Mouse (Mus musculus): ENCODE measurements around the gene Cdk14. TPM values are rescaled to one million over a fixed set of nuclear protein-coding genes. Genes with fewer than 3 reads are reported as not detected.

Cdk14 gene
- total RNA-seq, 1 experiment from 2014 or later, result 10.6 TPM

DNA sequence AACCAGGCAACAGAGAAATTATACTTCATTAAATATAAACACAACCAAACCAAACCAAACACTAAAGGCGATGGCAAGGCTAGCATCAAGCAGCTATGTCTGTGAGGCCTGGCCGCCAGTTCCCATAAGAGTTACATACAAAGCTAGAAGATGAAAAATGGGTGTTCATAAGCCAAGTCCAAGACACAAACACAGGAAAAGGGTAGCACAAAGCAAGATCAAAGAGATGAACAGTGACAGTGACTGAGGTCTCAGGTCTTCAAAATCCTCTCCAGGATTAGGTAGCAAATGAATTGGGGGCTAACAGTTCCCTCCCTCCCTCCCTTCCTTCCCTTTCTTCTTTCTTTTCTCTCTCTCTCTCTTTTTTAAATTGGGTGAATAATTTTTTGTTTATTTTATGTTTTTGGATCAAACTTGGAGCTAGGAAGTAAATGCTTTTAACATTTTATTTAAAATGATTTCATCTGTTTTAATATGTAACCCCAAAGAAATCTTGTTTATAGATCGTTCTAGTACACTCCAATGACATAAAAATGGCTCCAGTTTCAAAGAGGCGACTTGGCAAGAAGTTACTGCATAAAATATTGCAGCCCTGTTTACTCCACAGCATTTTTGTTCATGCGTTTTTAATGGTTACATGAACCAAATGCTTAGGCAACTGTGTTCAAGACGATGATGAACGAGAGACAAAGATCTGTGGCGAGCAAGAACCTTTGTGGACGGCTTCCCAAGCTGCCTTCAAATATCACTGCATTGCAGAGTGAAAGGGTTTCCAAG is 568.0 kb downstream of the Cdk14 start:
- DNase-seq, result no peak

DNA sequence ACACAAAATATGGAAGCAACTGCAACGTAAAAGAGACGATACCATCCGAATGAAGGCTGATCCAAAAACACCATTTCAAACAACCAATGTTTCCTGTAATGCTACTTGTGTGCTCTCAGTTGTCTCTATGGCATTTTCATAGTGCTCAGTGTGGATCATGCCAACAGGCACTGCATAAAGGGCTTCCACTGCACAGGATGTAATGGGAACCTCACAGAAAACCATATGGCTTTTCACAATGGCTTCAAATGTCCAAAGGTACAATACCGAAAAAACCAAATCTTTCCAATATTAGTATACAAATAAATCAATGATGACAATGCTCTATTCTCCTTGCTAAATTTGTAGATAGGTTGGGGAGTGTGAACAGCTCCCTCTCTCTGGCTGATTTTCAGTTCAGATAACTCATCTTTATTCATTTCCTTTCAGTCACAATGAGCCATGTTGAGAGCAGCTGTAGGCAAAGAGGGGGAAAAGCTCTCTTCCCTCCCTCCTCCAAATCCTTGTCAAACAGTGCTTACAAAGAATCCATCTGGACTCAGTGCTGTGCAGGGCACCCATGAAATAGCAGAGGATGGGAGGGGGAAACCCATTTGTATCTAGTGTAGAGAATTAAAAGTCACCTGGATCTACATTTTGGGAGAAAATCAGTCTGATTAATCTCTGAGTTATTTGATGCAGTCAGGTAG is 568.7 kb downstream of the Cdk14 start:
- DNase-seq, result no peak

DNA sequence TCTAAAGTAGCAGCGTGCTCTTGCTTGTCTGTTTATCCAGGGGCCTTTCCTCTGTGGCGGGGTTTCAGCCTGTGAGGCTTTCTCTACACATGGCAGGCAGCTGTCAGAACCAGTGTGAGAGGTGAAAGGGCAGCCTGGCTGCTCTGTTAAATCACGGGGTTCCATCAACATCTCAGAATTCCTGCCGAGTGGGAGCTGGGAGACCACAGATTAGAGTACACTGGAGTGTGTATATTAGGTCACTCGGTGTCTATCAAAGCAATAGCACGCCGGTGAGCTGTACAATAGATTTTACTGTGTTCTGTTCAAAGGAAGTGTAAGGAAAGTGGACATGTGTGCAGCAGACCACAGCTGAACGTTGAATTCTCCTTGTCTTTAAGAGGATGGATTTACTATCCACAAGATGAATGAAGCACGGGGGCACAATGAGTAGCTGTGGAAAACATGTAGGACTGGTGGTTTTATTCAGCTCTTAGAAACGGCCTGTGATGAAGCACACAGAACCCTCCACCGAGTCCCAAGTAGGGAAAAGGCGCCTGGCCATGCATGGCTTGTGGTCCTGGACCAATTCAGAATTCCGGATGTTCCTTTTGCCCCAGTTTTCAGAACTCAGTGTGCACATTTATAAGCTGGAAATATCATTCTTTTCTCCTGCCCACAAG is 585.2 kb downstream of the Cdk14 start:
- DNase-seq, result peak; percentile 37

DNA sequence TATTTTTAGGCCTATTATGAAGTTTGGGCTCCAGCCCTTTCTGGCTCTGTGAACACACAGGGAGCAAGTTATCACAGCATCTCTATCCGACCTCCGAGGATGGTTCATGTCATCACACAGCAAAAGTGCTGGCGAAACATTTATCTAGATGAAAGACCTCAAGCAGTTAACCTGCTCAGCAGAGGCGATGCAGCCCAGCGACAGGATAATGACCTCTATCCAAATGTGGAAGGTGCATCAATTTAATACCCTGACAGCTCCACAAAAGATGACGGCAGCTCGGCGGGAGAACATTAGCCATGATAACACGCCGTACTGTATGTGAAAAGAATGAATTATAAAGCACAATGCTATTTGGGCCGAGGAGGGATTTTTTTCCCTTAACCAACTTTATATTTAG is 586.2 kb downstream of the Cdk14 start:
- no peak for DNase-seq

GRCm38 (mm10) chr5:4826886-4827285 is 593.2 kb downstream of the Cdk14 start:
- no peak for DNase-seq

- peak; percentile 20 for DNase-seq
Measured at GRCm38 (mm10) chr5:4825951-4826350, 594.2 kb downstream of the Cdk14 start.

GRCm38 (mm10) chr5:4825076-4825475 is 595.0 kb downstream of the Cdk14 start:
- DNase-seq, result no peak

- no peak for DNase-seq
Measured at GRCm38 (mm10) chr5:4824171-4824570, 595.9 kb downstream of the Cdk14 start.

DNA sequence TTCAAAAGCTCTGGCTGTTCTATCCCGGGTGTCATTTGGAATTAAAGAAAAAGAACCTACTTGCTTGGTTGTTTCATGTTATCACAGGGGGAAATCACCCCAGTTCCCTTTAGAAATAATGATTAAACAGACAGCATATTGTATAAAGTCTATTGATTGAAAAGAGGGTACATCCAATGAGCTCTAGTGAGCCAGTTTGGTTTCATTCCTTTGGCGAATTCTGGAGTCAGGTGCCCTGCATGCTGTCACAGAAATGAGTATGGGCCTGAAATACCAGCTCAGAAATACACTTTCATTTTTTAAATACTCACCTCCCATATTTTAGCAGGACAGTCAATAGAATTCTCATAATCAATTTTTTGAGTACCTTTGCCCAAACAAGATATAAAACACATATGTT is 598.1 kb downstream of the Cdk14 start:
- DNase-seq, result no peak

GRCm38 (mm10) chr5:4821368-4821771 is 598.7 kb downstream of the Cdk14 start:
- no peak for DNase-seq

GRCm38 (mm10) chr5:4816981-4817380 is 603.1 kb downstream of the Cdk14 start:
- no peak for DNase-seq

DNA sequence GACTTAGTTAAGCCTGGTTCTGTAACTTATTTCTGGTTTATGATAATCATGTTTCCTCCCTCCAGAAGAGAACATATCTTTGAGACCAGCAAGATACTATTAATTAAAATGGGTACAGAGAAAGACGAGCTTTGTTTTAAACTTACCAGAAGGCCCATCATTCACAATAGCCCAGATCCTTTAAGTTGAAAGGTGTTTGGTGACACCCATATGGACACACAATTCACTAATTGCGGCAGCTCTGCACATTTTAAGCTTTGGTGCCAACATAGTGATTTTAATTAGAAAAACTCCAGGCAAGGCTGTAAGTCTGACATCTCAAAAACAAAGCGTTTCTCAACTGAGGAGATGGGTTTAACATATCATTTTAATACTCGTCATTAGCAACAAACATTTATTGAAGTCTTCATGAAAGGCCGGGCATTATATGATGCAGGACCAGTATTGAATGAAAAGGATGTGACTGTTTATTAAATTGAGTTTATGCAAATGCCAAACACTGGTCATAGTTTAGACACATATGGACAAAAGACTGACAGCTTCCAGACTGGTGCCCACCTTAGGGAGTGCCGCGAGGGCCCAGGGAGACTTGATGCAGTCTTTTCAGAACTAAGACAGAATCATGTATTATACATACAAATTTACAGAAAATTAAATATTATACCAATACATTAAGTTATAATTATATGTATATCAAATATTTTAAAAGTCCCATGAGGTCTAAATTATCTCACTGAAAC is 605.5 kb downstream of the Cdk14 start:
- DNase-seq, result no peak

GRCm38 (mm10) chr5:4813357-4813756 is 606.8 kb downstream of the Cdk14 start:
- DNase-seq, result no peak

- no peak for DNase-seq
Measured at GRCm38 (mm10) chr5:4812036-4812729, 607.9 kb downstream of the Cdk14 start.

- DNase-seq, result no peak
Measured at GRCm38 (mm10) chr5:4805228-4805627, 614.9 kb downstream of the Cdk14 start.

GRCm38 (mm10) chr5:4803708-4804107 is 616.4 kb downstream of the Cdk14 start:
- no peak for DNase-seq

DNA sequence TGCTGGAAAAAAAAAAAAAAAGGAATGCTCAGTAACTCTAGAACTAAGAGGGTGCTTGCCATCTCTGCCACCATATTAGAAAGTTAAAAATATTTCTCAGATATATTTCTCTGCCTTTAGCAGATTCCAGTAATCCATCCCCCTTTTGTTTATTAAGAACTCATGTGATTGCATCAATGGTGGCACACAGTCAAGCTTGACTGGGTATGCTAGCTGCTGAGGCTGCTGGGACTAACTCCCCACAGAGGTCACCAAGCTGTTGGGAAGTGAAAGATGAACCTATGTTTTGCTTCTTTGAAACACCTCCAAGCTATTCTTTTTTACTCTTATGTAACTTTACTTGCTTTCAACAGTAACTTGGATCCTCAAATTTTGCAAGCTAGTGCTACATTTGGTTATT is 618.1 kb downstream of the Cdk14 start:
- no peak for DNase-seq

- no peak for DNase-seq
Measured at GRCm38 (mm10) chr5:4801096-4801850, 618.8 kb downstream of the Cdk14 start.

DNA sequence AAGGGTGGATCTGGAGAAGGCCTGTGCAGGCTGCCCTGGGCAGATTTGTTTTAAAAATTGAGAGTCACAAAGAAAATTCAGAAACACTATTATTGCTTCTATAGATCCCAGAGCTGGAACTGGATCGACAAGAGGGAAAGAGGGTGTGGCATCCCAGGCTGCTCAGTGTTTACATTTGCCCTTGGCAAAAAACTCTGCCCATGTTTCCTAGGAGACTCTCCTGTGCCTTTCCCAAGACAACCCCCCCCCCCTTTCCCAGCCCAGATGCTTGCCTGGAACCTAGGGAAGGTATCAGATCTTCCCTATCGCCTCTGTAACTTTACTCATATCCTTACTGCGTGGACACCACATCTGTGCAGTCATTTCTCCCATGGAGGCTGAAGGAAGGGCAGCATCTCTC is 628.9 kb downstream of the Cdk14 start:
- DNase-seq, result no peak

GRCm38 (mm10) chr5:4790265-4790664 is 629.8 kb downstream of the Cdk14 start:
- DNase-seq, result no peak

- no peak for DNase-seq
Measured at GRCm38 (mm10) chr5:4788484-4788883, 631.6 kb downstream of the Cdk14 start.

Measured in adrenal gland, postnatal 14 days (tissue).